Mouse (Mus musculus) midbrain, embryonic 16.5 days (tissue): ENCODE data around the gene Fcf1. TPM values are rescaled to one million over a fixed set of nuclear protein-coding genes. Genes with fewer than 3 reads are reported as not detected.

Experiments
- ATAC-seq: fragments of 200-750 bp; cut with Nextera tagmentation; 2 replicates; pipeline ENCODE4 v1.8.0; 2017; ENCODE audit warnings: moderate TSS enrichment
- H3K27ac ChIP-seq: fragments of 300-500 bp; sonication (generic); 2 replicates; pipeline ENCODE4 v1.5.1; 2014; ENCODE audit warnings: mild to moderate bottlenecking, low read length, mixed read lengths
- H3K27me3 ChIP-seq: fragments of 300-500 bp; sonication (generic); 2 replicates; pipeline ENCODE4 v1.6.1; 2014; ENCODE audit warnings: low read depth, low read length, mixed read lengths; ENCODE audit not compliant: control insufficient read depth, insufficient read depth
- H3K36me3 ChIP-seq: fragments of 300-500 bp; sonication (generic); 2 replicates; pipeline ENCODE4 v1.6.1; 2014; ENCODE audit warnings: mild to moderate bottlenecking, low read length, moderate library complexity, mixed read lengths; ENCODE audit not compliant: control insufficient read depth, insufficient read depth
- H3K4me1 ChIP-seq: fragments of 300-500 bp; sonication (generic); 2 replicates; pipeline ENCODE4 v1.6.1; 2014; ENCODE audit warnings: mild to moderate bottlenecking, low read length, mixed read lengths; ENCODE audit not compliant: control insufficient read depth, insufficient read depth
- H3K4me2 ChIP-seq: fragments of 300-500 bp; sonication (generic); 2 replicates; pipeline ENCODE4 v1.6.1; 2014; ENCODE audit warnings: mild to moderate bottlenecking, low read length, mixed read lengths
- H3K4me3 ChIP-seq: fragments of 300-500 bp; sonication (generic); 2 replicates; pipeline ENCODE4 v1.5.1; 2014; ENCODE audit warnings: low read depth, mild to moderate bottlenecking, low read length, moderate library complexity, mixed read lengths
- H3K9ac ChIP-seq: fragments of 300-500 bp; sonication (generic); 2 replicates; pipeline ENCODE4 v1.6.1; 2014; ENCODE audit warnings: low read depth, low read length, mixed read lengths
- H3K9me3 ChIP-seq: fragments of 300-500 bp; sonication (generic); replicated peaks from 2 replicates; pipeline ENCODE4 v1.6.1; 2014; ENCODE audit warnings: mild to moderate bottlenecking, low read length, mixed read lengths; ENCODE audit not compliant: control insufficient read depth, poor library complexity, severe bottlenecking
- WGBS: fragments of 180-500 bp; shearing (Covaris S2); extraction: QIAGEN DNeasy Blood & Tissue Kit; methylation state at CpG from one replicate; pipeline ENCODE4 v1.1.7; 2014; 5-methylcytosine and 5-hydroxymethylcytosine counted together
- polyA plus RNA-seq: library from polyadenylated mRNA; unstranded; fragments of >200 nt; fragmentation: Nextera tagmentation; extraction: Ambion mirVana; gene quantifications from 2 replicates; pipeline ENCODE4 v1.2.1, GENCODE M21; 2015

The Fcf1 gene
- polyA plus RNA-seq, 1 experiment from 2014 or later, result 75.7 TPM

DNA sequence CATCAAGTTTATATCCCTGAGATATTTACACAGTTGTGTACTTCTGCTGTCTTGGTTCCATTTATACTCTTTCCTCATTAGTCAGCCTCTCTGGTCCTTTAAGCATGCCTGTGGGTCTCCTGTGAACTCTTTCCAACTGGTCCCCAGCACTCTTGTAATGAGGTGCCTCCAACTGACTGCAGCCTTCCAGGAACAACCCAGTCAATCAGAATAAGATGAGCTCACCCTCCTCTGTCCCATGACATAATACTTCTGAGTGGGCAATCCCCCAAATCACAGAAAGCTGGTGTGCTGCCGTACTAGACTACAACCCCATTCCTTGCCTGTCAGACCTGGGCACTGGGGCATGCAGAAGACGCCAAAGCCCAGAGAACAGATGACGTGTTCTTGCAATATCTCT is 14.4 kb upstream of the Fcf1 start:
- H3K27ac ChIP-seq, result no peak overlapping the region
- no peak overlapping the region for H3K4me3 ChIP-seq
- no peak for ATAC-seq
- H3K9me3 ChIP-seq, result no peaks in the 10 kb centered on the region
- H3K4me2 ChIP-seq, result no peak overlapping the region
- peaks cover 2% of the 10 kb centered on the region; the same call in 1 of the 2 replicates for H3K36me3 ChIP-seq
- no peak overlapping the region for H3K9ac ChIP-seq
- H3K4me1 ChIP-seq, result no peaks in the 10 kb centered on the region
- H3K27me3 ChIP-seq, result no peaks in the 10 kb centered on the region
- WGBS, result 95% methylated on average over 3 of the region's 3 CpGs

DNA sequence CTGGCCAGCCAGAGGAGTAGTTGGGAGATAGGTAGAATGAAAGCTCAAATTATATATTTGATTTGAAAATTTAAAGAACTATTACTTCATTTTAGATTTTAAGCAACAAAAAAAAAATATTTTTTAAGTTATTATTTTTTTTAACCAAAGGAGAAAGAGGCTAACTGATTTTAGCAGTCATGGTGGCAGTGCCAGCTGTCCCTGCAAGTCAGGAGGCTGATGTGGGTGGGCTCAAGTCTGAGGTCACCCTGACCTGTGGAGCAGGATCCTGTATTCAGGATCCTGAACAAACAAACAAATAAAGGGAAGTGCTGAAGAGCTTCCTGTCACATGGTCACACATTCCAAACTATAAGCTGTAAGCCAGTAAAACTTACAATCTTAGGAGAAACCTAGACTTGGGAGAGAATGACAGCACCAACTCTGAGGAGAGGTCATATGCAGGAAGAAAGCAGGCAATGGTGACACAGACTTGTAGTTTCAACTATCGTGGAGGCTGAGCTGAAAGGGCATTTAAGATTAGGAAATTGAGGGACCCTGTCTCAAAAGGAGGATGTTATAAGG is 11.8 kb upstream of the Fcf1 start:
- no peaks in the 10 kb centered on the region for H3K4me1 ChIP-seq
- WGBS, result 94% methylated on average over 1 of the region's 1 CpGs
- H3K9ac ChIP-seq, result no peak overlapping the region
- H3K9me3 ChIP-seq, result no peaks in the 10 kb centered on the region
- H3K4me2 ChIP-seq, result no peak overlapping the region
- H3K36me3 ChIP-seq, result peaks cover 4% of the 10 kb centered on the region; the same call in 1 of the 2 replicates
- no peak for ATAC-seq
- H3K4me3 ChIP-seq, result no peak overlapping the region
- no peak overlapping the region for H3K27ac ChIP-seq
- H3K27me3 ChIP-seq, result no peaks in the 10 kb centered on the region

DNA sequence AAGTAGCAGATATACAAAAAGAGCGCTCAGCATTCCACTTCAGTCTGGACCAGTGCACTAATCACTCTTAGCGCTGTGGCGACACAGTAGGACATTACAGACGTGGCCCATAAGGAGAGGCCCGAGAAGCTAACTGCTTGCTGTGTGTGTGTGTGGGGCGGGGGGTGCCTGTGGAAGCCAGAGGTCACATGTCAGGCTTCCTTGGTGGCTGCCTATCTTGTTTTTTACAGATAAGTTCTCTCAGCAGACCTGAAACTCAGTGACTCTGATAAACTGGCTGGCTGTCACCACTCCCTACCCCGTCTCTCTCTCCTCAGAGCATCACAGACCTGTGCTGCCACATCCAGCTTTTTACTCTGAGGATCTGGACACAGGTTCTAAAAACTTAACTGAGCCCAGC is 8.1 kb upstream of the Fcf1 start:
- Histone ChIP-seq H3K9me3 (no peaks in the 10 kb centered on the region), H3K9ac (no peak overlapping the region), H3K4me2 (no peak overlapping the region), H3K4me3 (no peak overlapping the region), H3K27me3 (no peaks in the 10 kb centered on the region), H3K36me3 (0 out of 2 replicates have a peak, but pooled peaks cover 2% of the 10 kb centered on the region), H3K4me1 (peaks cover 2% of the 10 kb centered on the region; the same call in 1 of the 2 replicates), H3K27ac (no peak overlapping the region)
- WGBS, result 86% methylated on average over 7 of the region's 7 CpGs
- ATAC-seq, result no peak

DNA sequence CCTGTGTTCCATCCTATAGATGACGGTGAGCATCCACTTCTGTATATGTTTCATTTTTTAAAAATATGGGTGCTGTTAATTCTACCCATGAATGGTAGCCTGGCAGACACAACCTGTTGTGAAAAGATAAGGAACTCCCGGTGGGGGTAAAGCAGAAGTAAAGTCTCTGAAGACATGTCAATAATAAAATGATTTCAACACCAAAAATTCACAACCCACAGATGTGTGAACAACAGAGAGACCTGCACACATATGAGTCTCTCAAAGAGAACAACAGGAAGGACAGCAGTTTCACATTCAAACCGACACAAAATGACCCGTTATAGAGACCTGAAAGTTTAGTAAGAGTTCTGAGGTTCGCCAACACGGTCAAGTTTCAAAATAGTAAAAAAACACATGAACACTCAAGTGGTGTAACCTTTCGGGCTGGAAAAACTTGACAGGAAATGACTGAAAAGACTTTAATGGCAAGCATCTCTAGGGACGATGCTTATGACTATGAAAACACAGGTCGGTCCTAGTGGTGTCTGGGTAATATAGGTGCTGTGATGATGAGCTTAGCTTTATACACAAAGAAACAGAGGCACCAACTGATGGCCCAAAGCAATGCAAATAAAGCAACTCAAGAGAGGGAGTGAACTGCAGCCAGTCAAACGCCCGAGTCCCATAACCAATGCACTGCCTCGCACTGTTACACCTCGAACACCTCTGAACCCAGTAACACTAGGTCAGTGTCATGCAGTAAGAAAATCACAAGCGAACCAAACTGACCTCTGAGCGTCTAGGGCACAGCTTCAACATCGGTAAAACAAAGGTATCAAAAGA is 1.7 kb upstream of the Fcf1 start:
- H3K27me3 ChIP-seq, result no peaks in the 10 kb centered on the region
- ATAC-seq, result no peak
- 86% methylated on average over 16 of the region's 16 CpGs for WGBS
- H3K27ac ChIP-seq, result no peak overlapping the region
- no peak overlapping the region for H3K9ac ChIP-seq
- no peaks in the 10 kb centered on the region for H3K9me3 ChIP-seq
- peaks cover 5% of the 10 kb centered on the region; the same call in 1 of the 2 replicates for H3K36me3 ChIP-seq
- peaks cover 21% of the 10 kb centered on the region for H3K4me1 ChIP-seq
- H3K4me2 ChIP-seq, result peak overlapping the region; percentile 96
- H3K4me3 ChIP-seq, result no peak overlapping the region; the same call in 1 of the 2 replicates

DNA sequence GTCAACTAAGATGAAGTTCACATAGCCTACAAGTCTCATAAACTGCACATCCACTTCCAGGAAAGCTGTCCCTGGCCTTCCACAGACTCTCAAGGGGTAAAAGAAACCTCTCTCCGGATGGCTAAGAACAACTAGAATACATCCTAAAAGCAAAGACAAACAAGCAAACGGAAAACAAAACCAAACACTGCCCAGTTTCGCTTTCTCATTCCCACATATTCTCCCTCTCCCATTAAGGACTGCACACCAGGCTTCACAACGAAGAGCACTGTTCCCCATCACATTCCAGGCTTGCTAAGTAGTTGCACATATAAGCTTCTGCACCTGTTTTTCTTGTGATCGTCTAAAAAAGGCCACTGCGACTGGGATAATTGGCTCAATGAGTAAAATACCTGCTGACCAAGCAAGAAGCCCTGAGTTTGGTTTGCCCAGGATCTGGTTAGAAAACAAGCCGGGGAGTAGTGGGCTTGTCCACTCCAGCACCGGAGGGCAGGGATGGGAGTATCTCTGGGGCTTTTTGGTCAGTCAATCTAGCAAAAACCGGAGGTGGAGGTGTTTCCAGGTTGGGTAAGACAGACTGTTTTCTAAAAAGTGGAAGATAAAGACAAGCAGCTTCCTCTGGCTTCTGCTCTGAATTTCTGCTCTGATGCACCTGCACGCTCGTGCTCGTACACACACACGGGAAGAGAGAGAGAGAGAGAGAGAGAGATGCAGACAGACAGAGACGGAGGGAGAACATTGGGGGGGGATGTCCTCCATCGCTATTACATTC is 855 bp upstream of the Fcf1 start:
- H3K27ac ChIP-seq, result no peak overlapping the region
- H3K4me1 ChIP-seq, result peaks cover 21% of the 10 kb centered on the region
- peak overlapping the region; percentile 96 for H3K4me2 ChIP-seq
- peak overlapping the region; percentile 90 for H3K9ac ChIP-seq
- H3K36me3 ChIP-seq, result peaks cover 7% of the 10 kb centered on the region; the same call in 1 of the 2 replicates
- ATAC-seq, result no peak
- WGBS, result 29% methylated on average over 15 of the region's 15 CpGs
- H3K4me3 ChIP-seq, result peak overlapping the region; percentile 78
- H3K27me3 ChIP-seq, result no peaks in the 10 kb centered on the region
- H3K9me3 ChIP-seq, result no peaks in the 10 kb centered on the region

DNA sequence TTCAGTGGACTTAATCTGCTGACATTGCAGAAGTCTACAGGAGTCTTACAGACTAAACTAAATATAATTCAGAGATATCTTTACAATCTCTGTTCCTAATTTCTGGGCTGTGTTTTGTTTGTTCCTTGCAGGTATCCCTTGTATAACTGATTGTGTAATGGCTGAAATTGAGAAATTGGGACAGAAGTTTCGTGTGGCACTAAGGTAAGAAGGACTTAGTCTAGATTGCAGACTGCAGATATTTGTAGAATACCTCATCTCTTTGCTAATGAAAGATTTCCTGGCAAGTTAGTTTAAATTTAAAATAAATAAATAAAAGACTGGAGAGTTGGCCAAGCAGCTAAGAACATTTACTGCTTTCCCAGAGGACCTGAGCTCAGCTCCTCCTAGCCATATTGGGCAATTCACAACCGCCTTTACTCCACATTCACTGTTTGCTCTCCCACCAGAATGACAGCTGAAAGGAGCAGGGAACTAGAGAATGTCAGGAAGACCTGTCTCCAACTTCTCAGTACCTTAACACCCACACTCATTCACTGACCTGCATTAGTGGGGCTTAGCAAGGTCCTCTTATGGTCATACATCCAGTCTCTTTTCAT is 8.7 kb downstream of the Fcf1 start:
- no peak overlapping the region for H3K27ac ChIP-seq
- H3K4me2 ChIP-seq, result no peak overlapping the region
- ATAC-seq, result no peak
- no peaks in the 10 kb centered on the region for H3K27me3 ChIP-seq
- no peak overlapping the region for H3K4me3 ChIP-seq
- H3K4me1 ChIP-seq, result no peaks in the 10 kb centered on the region
- H3K9ac ChIP-seq, result no peak overlapping the region
- H3K36me3 ChIP-seq, result peaks cover 29% of the 10 kb centered on the region
- no peaks in the 10 kb centered on the region for H3K9me3 ChIP-seq
- 95% methylated on average over 2 of the region's 2 CpGs for WGBS

DNA sequence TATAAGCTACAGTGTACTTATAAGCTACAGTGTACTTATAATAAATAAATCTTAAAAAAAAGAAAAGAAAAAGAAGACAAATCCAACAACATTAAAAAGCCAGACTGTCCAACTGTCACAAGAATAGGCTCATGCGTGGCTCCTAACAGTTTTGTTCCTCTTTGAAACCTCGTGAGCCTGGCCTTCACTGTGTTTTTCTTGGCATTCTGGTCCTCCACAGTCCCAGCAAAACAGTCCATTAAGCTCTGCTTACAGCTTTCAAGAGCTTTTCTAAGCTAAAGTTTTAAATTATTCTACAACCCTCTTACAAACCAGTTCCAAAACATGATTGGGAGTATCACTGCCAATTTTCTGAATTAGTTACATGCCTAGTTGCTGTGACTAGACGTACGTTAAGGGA is 18.8 kb downstream of the Fcf1 start:
- Histone ChIP-seq H3K36me3 (no peaks in the 10 kb centered on the region), H3K4me2 (no peak overlapping the region), H3K27ac (no peak overlapping the region), H3K27me3 (no peaks in the 10 kb centered on the region), H3K9ac (no peak overlapping the region), H3K9me3 (no peaks in the 10 kb centered on the region), H3K4me1 (no peaks in the 10 kb centered on the region), H3K4me3 (no peak overlapping the region)
- WGBS, result 73% methylated on average over 4 of the region's 4 CpGs
- ATAC-seq, result no peak

DNA sequence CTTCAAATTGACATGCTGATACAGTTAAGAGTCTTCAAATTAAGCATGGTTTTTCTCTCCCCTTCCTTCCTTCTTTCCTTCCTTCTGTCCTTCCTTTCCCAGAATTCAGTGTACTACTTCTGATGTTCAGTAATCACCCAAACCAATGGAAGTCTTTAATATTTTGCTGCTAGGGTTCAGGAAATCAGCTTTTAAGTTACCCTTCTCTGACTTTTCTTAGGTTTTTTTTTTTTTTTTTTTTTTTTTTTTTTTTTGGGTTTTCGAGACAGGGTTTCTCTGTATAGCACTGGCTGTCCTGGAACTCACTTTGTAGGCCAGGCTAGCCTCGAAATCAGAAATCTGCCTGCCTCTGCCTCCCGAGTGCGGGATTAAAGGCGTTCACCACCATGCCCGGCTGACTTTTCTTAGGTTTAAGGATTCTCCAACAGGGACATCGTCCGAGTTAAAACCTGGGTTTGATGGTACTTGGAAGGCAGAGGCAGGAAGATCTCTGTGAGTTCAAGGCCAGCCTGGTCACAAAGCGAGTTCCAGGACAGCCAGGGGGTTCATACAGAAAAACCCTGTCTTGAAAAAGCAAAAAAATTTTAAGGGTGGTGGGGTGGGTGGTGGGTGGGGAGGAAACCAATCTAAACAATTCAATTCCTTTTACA is 24.5 kb downstream of the Fcf1 start:
- 92% methylated on average over 8 of the region's 9 CpGs for WGBS
- no peaks in the 10 kb centered on the region for H3K9me3 ChIP-seq
- H3K27me3 ChIP-seq, result no peaks in the 10 kb centered on the region
- ATAC-seq, result no peak
- peak overlapping the region; percentile 53 for H3K4me3 ChIP-seq
- H3K4me2 ChIP-seq, result peak overlapping the region; percentile 35
- no peaks in the 10 kb centered on the region for H3K36me3 ChIP-seq
- peaks cover 26% of the 10 kb centered on the region for H3K4me1 ChIP-seq
- no peak overlapping the region; the same call in 1 of the 2 replicates for H3K9ac ChIP-seq
- no peak overlapping the region for H3K27ac ChIP-seq
